Mouse (Mus musculus) hindbrain, embryonic 11.5 days (tissue): ENCODE results near the gene Nrxn3. TPM values are rescaled to one million over a fixed set of nuclear protein-coding genes. Genes with fewer than 3 reads are reported as not detected.

Source experiments
- ATAC-seq: fragments of 200-750 bp; cut with Nextera tagmentation; 2 replicates; pipeline ENCODE4 v1.8.0; 2017; ENCODE audit warnings: mild to moderate bottlenecking, moderate TSS enrichment, moderate library complexity; ENCODE audit not compliant: low FRiP score
- DNase-seq: peaks from one replicate; pipeline ENCODE4 v3.0.0-alpha.2; 2015; ENCODE audit warnings: low spot score
- H3K27ac ChIP-seq: fragments of 300-500 bp; sonication (generic); 2 replicates; pipeline ENCODE4 v1.5.1; 2014; ENCODE audit warnings: mild to moderate bottlenecking, low read depth, low read length
- H3K27me3 ChIP-seq: fragments of 300-500 bp; sonication (generic); 2 replicates; pipeline ENCODE4 v1.6.1; 2014; ENCODE audit warnings: mild to moderate bottlenecking, low read length, moderate library complexity, mixed read lengths; ENCODE audit not compliant: control insufficient read depth, insufficient read depth
- H3K36me3 ChIP-seq: fragments of 300-500 bp; sonication (generic); 2 replicates; pipeline ENCODE4 v1.6.1; 2014; ENCODE audit warnings: mild to moderate bottlenecking, low read length, moderate library complexity, mixed read lengths; ENCODE audit not compliant: control insufficient read depth, insufficient read depth
- H3K4me1 ChIP-seq: fragments of 300-500 bp; sonication (generic); replicated peaks from 2 replicates; pipeline ENCODE4 v1.6.1; 2014; ENCODE audit warnings: low read length, mixed read lengths; ENCODE audit not compliant: control insufficient read depth, insufficient read depth
- H3K4me2 ChIP-seq: fragments of 300-500 bp; sonication (generic); replicated peaks from 2 replicates; pipeline ENCODE4 v1.6.1; 2014; ENCODE audit warnings: mild to moderate bottlenecking, low read depth, low read length
- H3K4me3 ChIP-seq: fragments of 300-500 bp; sonication (generic); 2 replicates; pipeline ENCODE4 v1.5.1; 2014; ENCODE audit warnings: low read depth, low read length
- H3K9ac ChIP-seq: fragments of 300-500 bp; sonication (generic); 2 replicates; pipeline ENCODE4 v1.6.1; 2014; ENCODE audit warnings: low read depth, low read length
- H3K9me3 ChIP-seq: fragments of 300-500 bp; sonication (generic); 2 replicates; pipeline ENCODE4 v1.6.1; 2016; ENCODE audit warnings: low read length; ENCODE audit not compliant: control insufficient read depth
- WGBS: fragments of 180-500 bp; shearing (Covaris S2); extraction: QIAGEN DNeasy Blood & Tissue Kit; methylation state at CpG from one replicate; pipeline ENCODE4 v1.1.7; 2014; 5-methylcytosine and 5-hydroxymethylcytosine counted together
- polyA plus RNA-seq: library from polyadenylated mRNA; unstranded; fragments of >200 nt; fragmentation: Nextera tagmentation; extraction: Ambion mirVana; gene quantifications from 2 replicates; pipeline ENCODE4 v1.2.1, GENCODE M21; 2014

The Nrxn3 gene
- polyA plus RNA-seq, 1 experiment from 2014 or later = 52.4 TPM

- Histone ChIP-seq H3K4me3 (no peak overlapping the region), H3K9me3 (no peaks in the 10 kb centered on the region), H3K4me1 (no peaks in the 10 kb centered on the region), H3K9ac (no peak overlapping the region), H3K27ac (no peak overlapping the region), H3K36me3 (no peaks in the 10 kb centered on the region), H3K4me2 (no peak overlapping the region), H3K27me3 (no peaks in the 10 kb centered on the region)
- ATAC-seq = no peak
- DNase-seq = no peak
- WGBS = 54% methylated on average over 2 of the region's 2 CpGs
Measured at GRCm38 (mm10) chr12:88730720-88731119, 8.0 kb downstream of the Nrxn3 start.

GRCm38 (mm10) chr12:88735045-88735444 is 12.4 kb downstream of the Nrxn3 start:
- Histone ChIP-seq H3K4me2 (no peak overlapping the region), H3K27ac (no peak overlapping the region), H3K4me3 (no peak overlapping the region), H3K27me3 (no peaks in the 10 kb centered on the region), H3K9me3 (no peaks in the 10 kb centered on the region), H3K4me1 (no peaks in the 10 kb centered on the region), H3K36me3 (no peaks in the 10 kb centered on the region), H3K9ac (no peak overlapping the region)
- ATAC-seq (no peak), DNase-seq (no peak)
- 50% methylated on average over 1 of the region's 1 CpGs for WGBS

GRCm38 (mm10) chr12:88737081-88737480 is 14.4 kb downstream of the Nrxn3 start:
- no peaks in the 10 kb centered on the region for H3K27me3 ChIP-seq
- no peak for DNase-seq
- H3K4me1 ChIP-seq = no peaks in the 10 kb centered on the region
- no peak overlapping the region for H3K4me2 ChIP-seq
- H3K4me3 ChIP-seq = no peak overlapping the region
- H3K27ac ChIP-seq = no peak overlapping the region
- no peaks in the 10 kb centered on the region for H3K36me3 ChIP-seq
- WGBS = 87% methylated on average over 4 of the region's 4 CpGs
- ATAC-seq = no peak
- H3K9me3 ChIP-seq = no peaks in the 10 kb centered on the region
- no peak overlapping the region for H3K9ac ChIP-seq

GRCm38 (mm10) chr12:88738616-88739015 is 15.9 kb downstream of the Nrxn3 start:
- ATAC-seq = no peak
- WGBS = 75% methylated on average over 4 of the region's 4 CpGs

GRCm38 (mm10) chr12:88746788-88747187 is 24.1 kb downstream of the Nrxn3 start:
- no peak for DNase-seq
- H3K4me1 ChIP-seq = no peaks in the 10 kb centered on the region
- WGBS = 83% methylated on average over 5 of the region's 5 CpGs
- H3K4me3 ChIP-seq = no peak overlapping the region
- H3K9me3 ChIP-seq = no peaks in the 10 kb centered on the region
- no peaks in the 10 kb centered on the region for H3K27me3 ChIP-seq
- no peaks in the 10 kb centered on the region for H3K36me3 ChIP-seq
- H3K4me2 ChIP-seq = no peak overlapping the region
- no peak overlapping the region for H3K9ac ChIP-seq
- H3K27ac ChIP-seq = no peak overlapping the region
- ATAC-seq = no peak

More at GRCm38 (mm10) chr12:88738616-88739015, 15.9 kb downstream of the Nrxn3 start:
- H3K9me3 ChIP-seq = no peaks in the 10 kb centered on the region
- no peak overlapping the region for H3K4me2 ChIP-seq
- no peaks in the 10 kb centered on the region for H3K4me1 ChIP-seq
- no peak for DNase-seq
- H3K27me3 ChIP-seq = no peaks in the 10 kb centered on the region
- no peaks in the 10 kb centered on the region for H3K36me3 ChIP-seq
- no peak overlapping the region for H3K9ac ChIP-seq
- H3K4me3 ChIP-seq = no peak overlapping the region
- H3K27ac ChIP-seq = no peak overlapping the region

GRCm38 (mm10) chr12:88764791-88765190 is 42.1 kb downstream of the Nrxn3 start:
- 82% methylated on average over 2 of the region's 2 CpGs for WGBS
- Histone ChIP-seq H3K27ac (no peak overlapping the region), H3K9me3 (no peaks in the 10 kb centered on the region), H3K4me1 (no peaks in the 10 kb centered on the region), H3K36me3 (no peaks in the 10 kb centered on the region), H3K27me3 (no peaks in the 10 kb centered on the region), H3K9ac (no peak overlapping the region), H3K4me2 (no peak overlapping the region), H3K4me3 (no peak overlapping the region)
- DNase-seq (no peak), ATAC-seq (no peak)

- Histone ChIP-seq H3K36me3 (no peaks in the 10 kb centered on the region), H3K9ac (no peak overlapping the region), H3K27me3 (no peaks in the 10 kb centered on the region), H3K4me2 (no peak overlapping the region), H3K9me3 (no peaks in the 10 kb centered on the region), H3K27ac (no peak overlapping the region), H3K4me3 (no peak overlapping the region), H3K4me1 (no peaks in the 10 kb centered on the region)
- 89% methylated on average over 2 of the region's 2 CpGs for WGBS
- DNase-seq (no peak), ATAC-seq (no peak)
Measured at GRCm38 (mm10) chr12:88774666-88775065, 52.0 kb downstream of the Nrxn3 start.

- Histone ChIP-seq H3K36me3 (no peaks in the 10 kb centered on the region), H3K9me3 (no peaks in the 10 kb centered on the region), H3K27me3 (no peaks in the 10 kb centered on the region), H3K4me2 (no peak overlapping the region), H3K9ac (no peak overlapping the region), H3K4me1 (no peaks in the 10 kb centered on the region), H3K27ac (no peak overlapping the region), H3K4me3 (no peak overlapping the region)
- ATAC-seq = no peak
- no peak for DNase-seq
- WGBS = 87% methylated on average over 1 of the region's 1 CpGs
Measured at GRCm38 (mm10) chr12:88778036-88778435, 55.4 kb downstream of the Nrxn3 start.

GRCm38 (mm10) chr12:88784199-88785147 is 61.8 kb downstream of the Nrxn3 start:
- no peaks in the 10 kb centered on the region for H3K27me3 ChIP-seq
- no peak overlapping the region for H3K9ac ChIP-seq
- no peaks in the 10 kb centered on the region for H3K36me3 ChIP-seq
- no peak overlapping the region for H3K4me3 ChIP-seq
- no peaks in the 10 kb centered on the region for H3K9me3 ChIP-seq
- DNase-seq (peak; percentile 19), ATAC-seq (peak; percentile 78)
- H3K4me2 ChIP-seq = no peak overlapping the region
- 36% methylated on average over 10 of the region's 10 CpGs for WGBS
- peak overlapping the region; percentile 48 for H3K27ac ChIP-seq
- 0 out of 2 replicates have a peak, but pooled peaks cover 3% of the 10 kb centered on the region for H3K4me1 ChIP-seq
